Mouse (Mus musculus) urinary bladder, adult 18-20 months (tissue): ENCODE measurements at regions not wholly inside any gene's neighbourhood (a gene's known extent, or its start where the extent isn't known, plus 50 kb on each side); places are given as distances from the start of the nearest gene placed in this dataset.

Experiments
- DNase-seq, 2 experiments: peaks; one replicate each; pipeline ENCODE4 v3.0.0; 2022; ENCODE audit warnings: low spot score in 2 of 2, mixed read lengths in 2 of 2

GRCm38 (mm10) chr3:70097813-70098212 lies 90.4 kb downstream of the Otol1 start:
- no peak for DNase-seq

- DNase-seq: no peak
Observed at GRCm38 (mm10) chr3:70102091-70102490, 94.7 kb downstream of the Otol1 start.

GRCm38 (mm10) chr3:70102593-70103213 lies 95.3 kb downstream of the Otol1 start:
- DNase-seq: no peak

GRCm38 (mm10) chr3:70103983-70104827 lies 96.8 kb downstream of the Otol1 start:
- DNase-seq: peak; percentile 46 to 49

- DNase-seq: peak; percentile 10 to 12
Observed at GRCm38 (mm10) chr3:70104828-70105399, 97.5 kb downstream of the Otol1 start.

GRCm38 (mm10) chr3:70105561-70105960 lies 98.1 kb downstream of the Otol1 start:
- DNase-seq: no peak

- DNase-seq: no peak
Observed at GRCm38 (mm10) chr3:70106141-70106540, 98.7 kb downstream of the Otol1 start.

- DNase-seq: no peak
Observed at GRCm38 (mm10) chr3:70126212-70126611, 118.8 kb downstream of the Otol1 start.

GRCm38 (mm10) chr3:70130241-70131029 lies 123.0 kb downstream of the Otol1 start:
- no peak for DNase-seq

- no peak for DNase-seq
Observed at GRCm38 (mm10) chr3:70134963-70135362, 127.5 kb downstream of the Otol1 start.

GRCm38 (mm10) chr3:70138488-70138887 lies 131.1 kb downstream of the Otol1 start:
- DNase-seq: no peak

GRCm38 (mm10) chr3:70138926-70139325 lies 131.5 kb downstream of the Otol1 start:
- DNase-seq: no peak

- no peak for DNase-seq
Observed at GRCm38 (mm10) chr3:70145728-70146127, 138.3 kb downstream of the Otol1 start.

GRCm38 (mm10) chr3:70151156-70151555 lies 143.7 kb downstream of the Otol1 start:
- DNase-seq: no peak

- no peak for DNase-seq
Observed at GRCm38 (mm10) chr3:70160043-70160442, 152.6 kb downstream of the Otol1 start.

GRCm38 (mm10) chr3:70171667-70172066 lies 164.3 kb downstream of the Otol1 start:
- no peak for DNase-seq

- DNase-seq: no peak
Observed at GRCm38 (mm10) chr3:70176391-70176790, 169.0 kb downstream of the Otol1 start.

GRCm38 (mm10) chr3:70181611-70182010 lies 174.2 kb downstream of the Otol1 start:
- no peak for DNase-seq

GRCm38 (mm10) chr3:70190741-70191140 lies 183.3 kb downstream of the Otol1 start:
- DNase-seq: no peak

GRCm38 (mm10) chr3:70196671-70197070 lies 189.3 kb downstream of the Otol1 start:
- DNase-seq: no peak

GRCm38 (mm10) chr3:70198890-70199289 lies 191.5 kb downstream of the Otol1 start:
- no peak for DNase-seq

GRCm38 (mm10) chr3:70201334-70201943 lies 194.0 kb downstream of the Otol1 start:
- DNase-seq: no peak
